Mouse (Mus musculus): ENCODE results near the gene Sema3a.
"Not testable (repeated sequence)": the region's sequence is repeated elsewhere in the genome, so short reads cannot be mapped to it uniquely, and the experiment has no call there.

Sema3a gene

DNA sequence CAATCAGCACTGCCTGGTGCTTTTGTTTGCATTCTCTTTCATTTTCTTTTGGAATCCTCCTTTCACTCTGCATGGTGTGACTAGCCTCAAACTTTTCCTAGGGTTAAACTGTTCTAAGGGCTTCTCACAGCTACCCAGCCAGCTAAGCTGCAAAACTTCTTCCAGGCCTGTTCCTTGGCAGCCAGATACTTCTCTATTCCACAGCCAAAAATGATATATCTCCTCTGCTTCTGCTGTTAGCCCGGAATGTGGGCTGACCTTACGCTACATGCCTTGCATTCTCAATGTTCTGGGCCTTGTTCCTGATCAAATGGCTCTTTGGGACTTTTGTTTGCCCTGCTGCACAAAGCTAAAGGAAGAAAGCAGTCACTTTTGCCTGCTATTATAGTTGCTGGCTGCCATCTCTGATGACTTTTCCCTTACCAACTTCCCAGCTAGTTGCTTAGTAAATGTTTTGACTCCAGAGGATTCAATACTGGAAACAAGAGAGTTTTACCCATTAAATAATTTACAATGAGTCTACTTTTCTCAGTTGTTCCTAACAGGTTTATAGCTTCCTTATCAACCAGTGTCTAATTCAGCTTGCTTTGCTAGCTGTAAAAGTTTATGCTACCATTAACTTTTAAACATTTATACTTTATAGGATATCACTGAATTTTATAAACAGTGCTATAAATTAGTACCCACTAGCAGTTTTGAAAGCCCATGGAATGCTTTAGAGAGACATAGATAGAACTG, 422.4 kb downstream of the Sema3a start:
- no peak for DNase-seq (ENCODE audit: low read depth in 1 of 2, low spot score in 2 of 2)

GRCm38 (mm10) chr5:13548210-13548554, 423.0 kb downstream of the Sema3a start:
- DNase-seq (ENCODE audit: low read depth in 1 of 2, low spot score in 2 of 2), result no peak

DNA sequence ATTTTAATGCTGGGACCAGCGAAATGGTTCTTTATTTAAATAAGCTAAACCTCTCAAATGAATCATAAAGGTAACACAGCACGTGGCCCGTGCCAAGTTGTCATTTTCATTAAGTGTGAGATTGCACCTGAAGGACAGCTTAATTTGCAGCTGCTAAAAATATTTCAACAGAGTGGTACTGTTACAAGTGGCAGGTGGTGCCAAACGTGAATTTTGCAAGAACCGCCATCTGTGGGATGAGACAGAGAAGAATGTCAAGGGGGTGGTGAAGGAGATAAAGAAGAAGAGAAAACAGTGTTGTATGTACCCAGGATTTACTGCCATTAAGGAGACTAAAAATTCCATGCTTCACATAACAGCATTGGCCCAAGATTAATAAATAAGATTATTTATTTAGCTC, 423.9 kb downstream of the Sema3a start:
- DNase-seq (ENCODE audit: low read depth in 1 of 2, low spot score in 2 of 2), result no peak

DNA sequence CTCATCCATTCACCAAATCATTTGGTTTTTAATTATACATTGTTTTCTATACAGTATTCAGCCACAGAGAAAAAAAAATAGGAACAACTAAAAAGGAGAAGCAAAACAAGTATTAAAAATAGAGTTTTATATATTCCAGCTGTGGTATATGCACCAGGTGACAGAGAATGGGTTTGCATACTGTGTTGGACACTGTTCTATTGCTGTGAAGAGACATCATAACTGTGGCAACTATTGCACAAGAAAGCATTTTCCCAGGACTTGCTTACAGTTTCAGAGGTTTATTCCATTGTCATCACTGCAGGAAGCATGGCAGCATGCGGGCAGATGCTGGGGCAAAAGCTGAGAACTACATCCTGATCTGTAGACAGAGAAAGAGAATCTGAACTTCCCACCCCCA, 425.7 kb downstream of the Sema3a start:
- no peak for DNase-seq (ENCODE audit: low read depth in 1 of 2, low spot score in 2 of 2)

DNA sequence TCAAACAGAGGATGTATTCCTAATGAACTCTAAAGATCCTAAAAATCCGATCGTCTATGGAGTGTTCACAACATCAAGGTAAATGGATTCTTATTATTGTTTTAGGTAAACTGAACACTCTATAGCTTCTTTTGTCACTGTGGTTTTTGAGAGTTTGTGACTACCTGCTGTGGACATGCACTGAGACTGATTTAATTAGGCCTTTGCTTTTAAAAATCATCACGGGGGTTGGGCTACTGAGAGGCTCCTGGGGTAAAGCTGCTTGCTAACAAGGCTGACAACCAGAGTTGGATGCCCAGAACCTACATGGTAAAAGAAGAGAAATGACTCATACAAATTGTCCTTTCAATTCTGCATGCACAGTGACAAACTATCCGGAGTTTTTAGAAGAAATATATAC, 432.0 kb downstream of the Sema3a start:
- DNase-seq (ENCODE audit: low read depth in 1 of 2, low spot score in 2 of 2), result no peak

DNA sequence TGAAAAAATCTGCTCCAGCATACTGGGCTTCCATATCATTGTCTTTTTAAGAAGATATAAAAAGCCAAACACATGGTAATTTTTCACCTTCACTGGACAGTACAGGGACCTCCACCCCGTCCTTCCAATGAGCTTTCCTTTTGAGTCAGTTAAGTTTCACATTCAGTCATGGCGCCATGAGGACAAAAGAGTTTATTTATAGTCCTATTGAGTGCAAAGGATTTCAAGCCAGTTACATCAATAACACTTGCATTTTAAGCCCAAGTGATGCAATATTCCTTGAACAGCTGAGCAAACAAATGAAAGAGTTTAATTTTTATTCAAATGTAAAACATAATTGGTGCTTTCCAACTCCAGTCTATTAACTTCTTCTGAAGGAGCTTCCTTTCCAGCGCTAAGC, 448.7 kb downstream of the Sema3a start:
- DNase-seq (ENCODE audit: low read depth in 1 of 2, low spot score in 2 of 2), result no peak

DNA sequence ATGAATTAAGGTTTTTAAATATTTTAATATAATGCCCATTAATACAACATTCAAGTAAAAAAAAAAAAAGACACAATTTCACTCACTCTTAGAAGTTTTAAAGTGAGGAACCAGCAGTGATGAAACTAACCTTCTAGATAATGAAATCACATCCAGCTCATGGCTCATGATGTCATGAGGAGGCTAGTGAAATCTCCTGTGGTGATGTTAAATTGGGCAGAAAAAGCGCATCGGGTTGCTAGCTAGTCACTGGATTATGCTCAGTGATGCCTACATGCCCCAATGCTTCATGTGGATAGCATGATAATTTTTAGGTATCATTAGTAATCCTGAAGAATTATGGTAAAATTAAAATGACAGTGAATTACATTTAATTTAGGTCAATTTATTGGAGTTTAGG, 453.9 kb downstream of the Sema3a start:
- DNase-seq (ENCODE audit: low read depth in 1 of 2, low spot score in 2 of 2), result no peak

DNA sequence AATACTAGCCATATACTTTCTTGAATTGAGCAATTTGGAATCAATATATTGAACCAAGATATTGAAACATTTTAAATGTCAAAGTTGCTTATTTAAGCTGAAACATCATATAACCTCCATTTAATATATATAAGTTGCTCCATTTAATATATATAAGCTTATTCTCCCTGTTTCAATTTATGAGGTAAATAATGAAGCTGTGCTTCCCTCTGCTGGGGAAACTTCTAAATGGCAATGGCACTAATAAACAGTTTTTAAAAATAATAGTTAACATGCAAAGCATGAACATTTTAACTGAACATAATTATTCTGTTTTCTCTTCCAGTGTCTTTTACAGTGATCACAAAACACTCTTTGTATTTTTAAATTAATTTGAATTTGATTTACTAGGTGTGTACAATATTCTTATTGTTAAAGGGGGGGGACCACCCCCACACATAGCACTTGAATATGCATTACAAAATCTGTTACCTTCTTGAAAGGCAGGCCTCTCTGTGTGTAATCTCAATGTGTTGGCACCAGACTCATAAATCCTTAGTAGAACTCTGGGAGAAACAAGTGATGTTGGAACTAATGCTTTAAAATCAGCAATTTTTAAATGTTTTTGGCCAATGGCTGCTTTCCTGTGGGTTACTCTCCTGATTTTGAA, 460.5 kb downstream of the Sema3a start:
- no peak for DNase-seq (ENCODE audit: low read depth in 1 of 2, low spot score in 2 of 2)

DNA sequence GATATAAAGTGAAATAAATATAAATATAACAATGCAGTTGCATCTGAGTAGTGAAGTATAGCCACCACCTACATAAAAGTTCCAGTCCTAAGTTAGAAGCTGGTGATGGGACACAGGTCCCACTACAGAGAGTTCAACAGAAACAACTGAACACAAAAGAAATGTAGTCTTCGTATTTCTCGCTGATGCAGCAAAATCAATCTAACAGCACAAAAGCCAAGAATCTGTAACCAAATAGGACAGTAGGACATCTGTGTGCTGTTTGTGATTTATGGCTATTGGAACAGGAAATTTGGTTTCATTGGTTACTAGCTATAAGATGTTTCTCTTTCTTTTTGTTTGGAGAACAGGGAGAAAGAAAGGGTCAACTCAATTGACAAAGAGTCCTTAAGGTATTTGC, 469.2 kb downstream of the Sema3a start:
- no peak for DNase-seq (ENCODE audit: low read depth in 1 of 2, low spot score in 2 of 2)

- no peak for DNase-seq (ENCODE audit: low read depth in 1 of 2, low spot score in 2 of 2)
Measured at GRCm38 (mm10) chr5:13611631-13612030, 486.4 kb downstream of the Sema3a start.

DNA sequence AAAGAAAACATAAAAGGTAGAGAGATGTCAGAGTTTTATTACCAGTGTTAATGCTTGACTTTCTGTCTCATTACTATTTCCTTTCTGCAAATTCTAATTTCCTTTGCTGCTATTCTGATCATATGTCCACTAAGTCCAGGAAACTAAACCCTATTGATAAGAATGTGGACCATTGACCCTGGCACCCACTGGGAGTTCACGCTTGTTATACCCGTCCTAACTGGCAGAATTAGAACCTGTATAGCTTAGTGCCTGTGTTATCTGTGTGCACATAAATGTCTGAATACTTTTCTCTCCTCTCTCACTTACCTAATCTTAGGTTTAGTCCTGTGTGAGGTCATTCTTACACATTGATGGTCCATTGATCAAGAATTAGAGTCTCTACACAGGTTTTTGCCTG, 486.9 kb downstream of the Sema3a start:
- DNase-seq (ENCODE audit: low read depth in 1 of 2, low spot score in 2 of 2), result no peak

GRCm38 (mm10) chr5:13614575-13614974, 489.4 kb downstream of the Sema3a start:
- DNase-seq (ENCODE audit: low read depth in 1 of 2, low spot score in 2 of 2), result not testable (repeated sequence)

DNA sequence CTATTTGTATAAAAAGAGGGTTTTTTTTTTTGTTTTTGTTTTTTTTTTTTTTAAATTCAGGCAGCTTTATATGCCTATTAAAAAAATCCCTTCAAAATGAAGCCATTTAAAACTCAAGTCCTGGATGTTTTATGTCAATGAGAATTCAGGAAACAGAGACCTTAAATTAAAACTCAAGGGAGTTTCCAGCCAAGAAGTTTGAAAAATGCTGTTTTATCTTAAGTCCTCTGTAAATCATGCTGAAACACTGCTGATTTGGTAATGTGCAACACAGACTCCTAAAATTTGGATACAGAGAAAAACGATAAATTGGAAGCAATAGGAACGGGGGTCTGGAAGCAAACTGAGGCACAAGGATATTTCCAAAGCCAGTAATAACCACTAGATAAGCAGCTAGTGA, 490.7 kb downstream of the Sema3a start:
- no peak for DNase-seq (ENCODE audit: low read depth in 1 of 2, low spot score in 2 of 2)

- no peak for DNase-seq (ENCODE audit: low read depth in 1 of 2, low spot score in 2 of 2)
Measured at GRCm38 (mm10) chr5:13622578-13622977, 497.4 kb downstream of the Sema3a start.

- no peak for DNase-seq (ENCODE audit: low read depth in 1 of 2, low spot score in 2 of 2)
Measured at GRCm38 (mm10) chr5:13624754-13625153, 499.5 kb downstream of the Sema3a start.

GRCm38 (mm10) chr5:13626093-13626492, 500.9 kb downstream of the Sema3a start:
- DNase-seq (ENCODE audit: low read depth in 1 of 2, low spot score in 2 of 2), result no peak

DNA sequence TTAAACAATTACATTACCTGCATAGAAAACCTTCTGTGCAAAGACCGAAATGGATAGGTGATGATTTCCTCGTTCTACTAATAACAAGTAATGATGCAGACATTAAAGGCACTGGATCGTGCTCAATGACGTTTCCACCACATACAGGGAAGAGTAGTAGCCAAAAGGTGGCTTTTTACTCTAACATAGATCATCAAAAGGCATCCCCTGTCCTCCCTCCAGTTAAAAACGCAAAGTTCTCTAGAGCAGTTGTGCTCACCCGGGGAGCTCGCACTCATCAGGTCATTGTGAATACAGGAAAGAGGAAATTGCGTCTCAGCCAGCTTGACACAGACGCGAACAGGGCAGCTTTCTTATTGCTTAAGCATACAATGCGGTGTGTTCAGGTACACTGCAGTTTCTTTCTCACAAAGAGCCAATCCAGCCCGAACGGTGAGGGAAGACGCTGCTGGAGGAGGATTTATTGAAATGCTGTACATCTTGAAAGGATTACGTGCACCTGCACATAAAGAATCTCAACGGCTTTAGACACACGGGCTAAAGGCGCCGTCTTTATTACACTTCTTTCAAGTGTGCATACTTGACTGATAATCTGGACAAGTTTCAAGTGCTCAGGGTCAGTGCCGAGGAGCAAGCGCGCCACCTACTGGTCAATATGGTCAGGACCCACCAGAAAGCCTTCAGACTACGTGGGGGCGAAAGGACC, 503.5 kb downstream of the Sema3a start:
- no peak for DNase-seq (ENCODE audit: low read depth in 1 of 2, low spot score in 2 of 2)

GRCm38 (mm10) chr5:13629916-13630315, 504.7 kb downstream of the Sema3a start:
- DNase-seq (ENCODE audit: low read depth in 1 of 2, low spot score in 2 of 2), result no peak

GRCm38 (mm10) chr5:13630692-13631091, 505.5 kb downstream of the Sema3a start:
- DNase-seq (ENCODE audit: low read depth in 1 of 2, low spot score in 2 of 2), result no peak

DNA sequence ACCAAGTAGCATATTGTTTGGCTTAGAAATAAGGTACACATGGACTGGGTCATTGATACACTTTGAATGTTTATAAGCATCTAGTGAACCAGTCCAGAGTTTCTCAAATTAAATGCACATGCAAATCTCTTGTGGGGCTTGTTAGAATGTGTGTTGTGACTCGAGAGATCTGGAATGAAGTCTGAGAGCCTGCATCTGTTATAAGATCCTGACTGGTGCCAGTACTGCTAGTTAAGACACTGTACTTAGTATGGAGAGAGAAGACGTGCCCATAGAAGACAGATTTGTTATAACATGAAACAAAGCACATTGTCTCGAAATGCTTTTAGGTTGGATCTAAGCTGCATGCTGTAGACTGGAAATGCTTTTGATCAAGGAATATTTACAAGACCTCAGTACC, 511.0 kb downstream of the Sema3a start:
- no peak for DNase-seq (ENCODE audit: low read depth in 1 of 2, low spot score in 2 of 2)
